Mouse (Mus musculus): ENCODE data around the gene Rcbtb2.

DNA sequence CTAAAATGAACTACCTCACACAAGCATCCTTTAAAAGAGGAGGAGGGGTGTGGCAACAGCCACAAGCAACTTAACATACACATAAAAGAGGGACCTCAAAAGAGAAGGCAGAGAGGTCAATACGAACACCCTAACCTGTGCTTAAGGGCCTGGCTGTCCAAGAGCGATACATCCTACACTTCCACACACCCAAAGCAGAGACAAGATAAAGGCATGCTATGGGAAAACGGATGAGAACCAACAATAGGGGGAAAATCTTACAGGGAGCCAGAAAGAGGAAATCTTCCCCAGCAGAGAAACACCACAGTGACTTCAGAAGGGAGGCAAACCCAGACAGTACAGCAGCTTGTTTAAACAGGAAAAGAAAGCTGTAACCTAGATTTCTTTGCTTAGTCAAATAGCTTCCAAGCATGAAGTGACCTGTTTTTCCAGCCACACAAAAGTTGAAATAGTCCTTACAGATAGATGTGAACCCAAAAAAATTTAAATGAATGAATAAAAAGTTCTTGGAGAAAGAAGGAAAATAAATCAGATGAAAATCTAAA is 132.7 kb downstream of the Rcbtb2 start:
- TF ChIP-seq CTCF (IDR thresholded peaks at IDR 0.05; ENCODE audit: extremely low read depth, insufficient read depth, insufficient read length, insufficient replicate concordance) = no peak
- TF ChIP-seq POLR2A (IDR thresholded peaks at IDR 0.05; ENCODE audit: low read depth, low read length) = no peak
